Mouse (Mus musculus) thymus, postnatal 36 days (tissue): ENCODE data around the gene Sec61b.

Experiments used
- DNase-seq, 2 experiments: peaks; one replicate each; pipeline ENCODE4 v3.0.0; 2022; ENCODE audit warnings: mixed read lengths in 2 of 2

Gene Sec61b

GRCm38 (mm10) chr4:47491243-47491642, 16.8 kb downstream of the Sec61b start:
- DNase-seq, result no peak

GRCm38 (mm10) chr4:47492311-47493086, 18.0 kb downstream of the Sec61b start:
- no peak for DNase-seq

DNA sequence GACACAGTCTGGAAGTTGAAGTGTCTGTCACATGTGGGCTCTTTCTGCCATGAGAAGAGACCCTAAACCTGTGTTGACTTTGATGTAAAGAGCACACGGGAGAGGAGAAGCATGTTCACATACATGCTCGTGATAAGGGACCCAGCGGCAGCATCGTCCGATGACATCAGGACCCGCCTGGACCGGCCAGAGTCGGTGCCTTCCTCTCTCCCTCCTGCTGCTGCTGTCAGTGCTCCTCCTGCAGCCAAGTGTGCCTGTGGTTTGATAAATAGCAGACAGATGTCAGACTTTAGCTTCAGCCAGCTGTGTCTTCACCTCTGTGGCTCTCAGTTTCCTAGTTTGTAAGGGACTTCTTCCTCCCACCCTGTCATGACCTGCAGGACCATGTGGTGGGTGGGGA, 19.0 kb downstream of the Sec61b start:
- DNase-seq, result no peak

- no peak for DNase-seq
Measured at GRCm38 (mm10) chr4:47494137-47494536, 19.7 kb downstream of the Sec61b start.

DNA sequence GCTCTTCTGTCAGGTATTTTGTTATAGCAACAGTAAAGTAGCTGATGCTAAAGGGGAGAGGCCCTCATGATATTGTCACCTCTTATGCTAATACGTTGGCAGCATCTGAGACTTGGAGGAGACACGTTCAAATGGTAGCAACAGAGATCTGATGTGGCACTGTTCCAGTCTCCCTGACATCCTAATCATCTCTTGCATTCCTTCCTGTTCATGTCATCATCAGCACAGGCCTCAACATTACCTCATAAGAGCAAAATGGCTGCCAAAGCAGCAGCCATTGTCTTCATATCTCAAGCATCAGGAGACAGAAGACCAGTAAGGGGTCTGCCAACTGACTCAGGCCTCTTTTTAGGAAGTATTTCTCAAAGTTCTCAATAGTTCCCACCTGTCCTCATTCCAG, 20.2 kb downstream of the Sec61b start:
- no peak for DNase-seq

DNA sequence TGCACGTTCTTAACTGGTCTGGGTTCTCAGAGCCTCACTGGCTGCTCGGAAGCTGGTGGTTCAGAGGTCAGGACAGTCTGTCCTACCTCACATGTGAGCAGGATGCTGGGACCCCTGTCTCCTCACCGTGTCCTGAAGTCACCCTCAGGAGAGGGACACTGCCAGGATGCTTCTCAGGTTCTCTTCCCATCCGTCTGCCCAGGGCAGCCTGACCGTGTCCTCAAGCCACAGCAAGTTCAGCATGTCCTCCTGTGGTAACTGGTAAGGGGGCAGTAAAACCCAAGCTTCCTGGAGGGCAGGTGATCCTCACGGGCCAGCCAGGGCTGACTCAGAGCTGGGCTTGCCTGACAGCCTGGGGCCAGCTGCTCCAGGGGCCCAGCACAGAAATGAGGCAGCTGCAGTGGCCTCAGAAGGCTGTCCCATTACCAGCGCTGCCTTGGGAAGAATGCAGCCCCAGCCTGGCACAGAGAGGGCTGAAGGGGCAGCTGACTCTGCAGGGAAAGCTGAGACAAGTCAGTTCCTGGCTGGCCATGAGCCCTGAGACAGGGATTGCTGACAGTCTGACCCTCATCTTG, 23.4 kb downstream of the Sec61b start:
- no peak for DNase-seq

- no peak for DNase-seq
Measured at GRCm38 (mm10) chr4:47499121-47499545, 24.7 kb downstream of the Sec61b start.

DNA sequence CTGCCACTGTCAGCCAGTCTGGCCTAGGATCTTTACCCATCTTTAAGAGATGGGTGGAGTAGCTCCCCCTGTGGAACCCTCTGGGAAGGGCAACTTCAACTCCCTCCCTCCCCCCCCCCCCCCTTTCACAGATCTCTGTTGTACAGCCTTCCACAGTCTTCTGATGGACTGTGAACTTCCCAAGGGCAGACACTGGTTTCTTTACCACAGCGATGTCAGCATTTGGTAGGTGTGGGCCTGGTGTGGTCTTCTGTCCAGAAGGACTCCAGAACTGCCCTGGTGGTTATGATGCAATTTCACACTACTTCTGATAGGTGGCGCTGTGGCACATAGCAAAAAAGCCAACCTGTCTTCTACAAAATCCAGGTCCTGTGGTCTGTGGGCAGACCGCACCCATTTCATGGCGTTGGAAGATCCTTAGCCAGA, 28.1 kb downstream of the Sec61b start:
- peak; percentile 26 to 33 for DNase-seq

DNA sequence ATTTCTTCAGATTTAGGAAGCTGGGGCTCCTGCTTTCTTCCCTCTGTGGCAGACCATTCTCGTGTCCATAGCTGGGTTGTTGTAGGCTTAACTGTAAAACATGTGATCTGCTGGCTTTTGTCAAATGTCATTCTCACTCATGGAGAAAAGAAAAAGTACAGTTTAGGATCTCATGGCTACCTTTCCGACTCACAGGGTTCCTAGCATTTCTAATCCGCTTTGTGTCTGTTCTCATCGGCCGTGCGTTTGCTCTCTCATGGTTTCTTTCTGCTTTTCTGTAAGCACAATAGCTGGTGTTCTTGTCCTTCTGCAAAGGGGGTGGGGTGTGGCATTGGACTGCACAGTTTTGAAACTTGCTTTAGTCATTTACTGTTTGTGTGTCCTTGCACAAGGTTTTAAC, 28.6 kb downstream of the Sec61b start:
- DNase-seq, result no peak

DNA sequence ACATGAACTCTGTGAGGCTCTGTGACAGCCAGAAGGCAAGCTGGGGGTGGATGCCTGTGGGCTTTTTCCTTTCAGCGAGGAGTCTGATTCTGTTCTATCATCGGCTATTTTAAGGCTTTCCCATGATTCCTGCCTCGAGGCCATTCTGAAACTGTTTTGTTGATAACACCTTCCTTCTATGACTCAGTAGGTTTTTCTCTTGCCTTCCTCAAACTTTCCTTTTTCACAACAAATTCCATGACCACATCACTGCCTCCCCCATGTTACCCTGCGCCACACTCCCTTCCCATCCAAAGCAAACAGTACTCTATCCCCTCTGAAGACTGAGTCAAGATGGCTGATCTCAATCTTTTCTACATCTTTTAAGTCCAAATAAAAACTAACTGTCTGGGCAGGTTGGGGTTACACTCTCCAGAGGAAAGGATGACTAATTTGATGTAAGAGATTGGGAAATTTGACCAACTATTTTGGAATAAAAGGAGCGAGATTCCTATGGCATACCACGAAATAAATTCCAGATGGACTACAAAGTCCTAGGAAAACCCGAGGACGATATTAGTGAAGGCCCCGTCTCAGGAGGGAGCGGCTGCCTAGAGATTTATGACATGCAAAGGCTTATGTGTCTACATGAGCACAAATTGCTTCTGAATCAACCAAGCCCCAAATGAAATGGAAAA, 30.5 kb downstream of the Sec61b start:
- DNase-seq, result no peak

- DNase-seq, result peak in 1 of 2 experiments; percentile 35
Measured at GRCm38 (mm10) chr4:47518551-47519181, 44.2 kb downstream of the Sec61b start.

DNA sequence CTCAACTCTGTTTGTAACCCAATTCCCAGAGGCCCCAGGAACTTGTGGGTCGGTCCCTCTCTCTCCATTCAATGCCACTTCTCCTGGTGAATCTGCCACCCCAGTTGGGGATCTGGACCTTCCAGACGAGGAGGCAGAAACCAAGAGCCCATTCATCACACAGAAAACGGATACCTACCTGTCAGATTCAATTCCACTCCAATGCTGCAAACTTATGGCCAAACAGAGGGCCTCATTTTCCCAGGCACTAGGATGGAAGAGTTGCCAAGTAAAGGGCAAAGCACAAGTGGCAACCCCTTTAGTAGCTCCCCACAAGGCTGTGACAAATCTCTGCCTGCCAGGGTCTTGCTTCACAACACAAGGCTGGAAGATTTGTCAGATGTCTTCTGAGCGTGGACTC, 45.6 kb downstream of the Sec61b start:
- no peak for DNase-seq

DNA sequence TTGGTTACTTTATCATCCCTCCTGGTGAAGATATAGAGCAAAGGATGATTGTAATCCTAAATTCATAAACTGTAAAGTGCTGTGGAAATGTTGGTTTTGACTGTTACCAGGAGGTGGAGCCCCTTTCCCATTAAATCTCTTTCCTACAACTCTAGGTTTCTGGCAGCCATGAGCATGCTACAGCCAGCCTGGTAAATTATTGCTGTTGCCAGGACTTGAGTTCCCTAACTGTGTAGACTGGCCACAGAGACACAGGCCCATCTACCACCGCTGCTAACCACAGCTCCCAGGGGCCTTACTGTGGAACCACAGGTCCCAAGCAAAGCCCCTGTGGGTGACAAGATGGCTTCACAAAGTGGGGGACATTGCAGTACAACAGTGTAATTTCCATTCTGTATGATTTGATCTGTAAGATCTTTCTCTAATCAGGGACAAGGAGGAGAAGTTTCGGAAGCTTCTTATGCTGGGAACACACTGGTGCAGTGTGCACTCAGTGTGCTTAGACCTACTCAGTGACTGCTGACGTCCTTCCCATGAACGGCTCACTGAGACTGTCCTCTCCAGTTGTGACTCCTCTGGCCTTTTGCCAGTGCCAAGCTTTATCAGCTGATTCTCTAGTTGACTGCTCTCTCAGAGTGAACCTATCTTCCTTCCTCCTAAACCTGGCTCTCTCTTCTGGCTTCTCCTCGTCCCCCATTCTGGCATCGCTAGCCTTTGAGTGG, 47.6 kb downstream of the Sec61b start:
- DNase-seq, result no peak

GRCm38 (mm10) chr4:47529866-47530265, 55.4 kb downstream of the Sec61b start:
- no peak for DNase-seq
